Mouse (Mus musculus): ENCODE data around the gene Slc44a5. TPM values are rescaled to one million over a fixed set of nuclear protein-coding genes. Genes with fewer than 3 reads are reported as not detected.
"Not testable (repeated sequence)": the region's sequence is repeated elsewhere in the genome, so short reads cannot be mapped to it uniquely, and the experiment has no call there.

The Slc44a5 gene
- polyA plus RNA-seq, 1 experiment from 2014 or later, result 0.56 TPM

DNA sequence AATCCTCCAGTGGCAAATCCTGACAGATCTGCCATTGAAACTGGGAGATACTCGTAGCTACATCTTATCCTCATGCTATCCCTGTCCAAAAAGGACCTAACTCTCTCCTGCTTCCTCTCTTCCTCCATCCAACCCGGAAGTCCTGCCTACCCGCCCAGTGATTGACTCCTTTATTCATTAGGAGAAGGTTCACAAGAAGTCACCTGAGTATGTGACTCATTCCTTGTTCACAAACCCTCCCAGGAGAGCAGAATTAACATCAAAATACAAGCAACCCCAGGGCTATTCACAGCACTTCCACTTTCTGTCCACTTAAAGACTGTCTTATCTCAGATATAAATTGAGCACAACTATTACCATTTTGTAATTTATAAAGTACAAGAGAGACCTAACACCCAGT, 180.3 kb downstream of the Slc44a5 start:
- H3K27ac ChIP-seq (ENCODE audit: low read length); H3K36me3 ChIP-seq (ENCODE audit: control insufficient read depth, insufficient read depth); H3K4me1 ChIP-seq (ENCODE audit: control insufficient read depth, insufficient read depth, low read length); H3K4me3 ChIP-seq (ENCODE audit: low read length); H3K4me2 ChIP-seq (ENCODE audit: low read depth, low read length); H3K9me3 ChIP-seq (replicated peaks; ENCODE audit: control insufficient read depth, low read length); H3K27me3 ChIP-seq (ENCODE audit: control insufficient read depth, insufficient read depth, low read length); ATAC-seq (replicated peaks; ENCODE audit: extremely low read depth, insufficient read depth, low FRiP score); H3K9ac ChIP-seq (ENCODE audit: low read length): not testable (repeated sequence)
- 71% methylated on average over 3 of the region's 3 CpGs for WGBS

GRCm38 (mm10) chr3:154165882-154166281, 192.6 kb downstream of the Slc44a5 start:
- 85% methylated on average over 4 of the region's 4 CpGs for WGBS

GRCm38 (mm10) chr3:154171881-154172592, 198.8 kb downstream of the Slc44a5 start:
- ATAC-seq (replicated peaks; ENCODE audit: extremely low read depth, insufficient read depth, low FRiP score), result no peak
- 64% methylated on average over 10 of the region's 10 CpGs for WGBS
- H3K4me1 ChIP-seq (ENCODE audit: control insufficient read depth, insufficient read depth, low read length), result no peaks in the 10 kb centered on the region

More at GRCm38 (mm10) chr3:154165882-154166281, 192.6 kb downstream of the Slc44a5 start:
- H3K4me1 ChIP-seq (ENCODE audit: control insufficient read depth, insufficient read depth, low read length), result no peaks in the 10 kb centered on the region
- H3K9me3 ChIP-seq (replicated peaks; ENCODE audit: control insufficient read depth, low read length), result no peaks in the 10 kb centered on the region
- no peaks in the 10 kb centered on the region for H3K36me3 ChIP-seq (ENCODE audit: control insufficient read depth, insufficient read depth)
- no peak overlapping the region for H3K4me2 ChIP-seq (ENCODE audit: low read depth, low read length)
- no peak for ATAC-seq (replicated peaks; ENCODE audit: extremely low read depth, insufficient read depth, low FRiP score)
- H3K4me3 ChIP-seq (ENCODE audit: low read length), result no peak overlapping the region
- no peak overlapping the region for H3K9ac ChIP-seq (ENCODE audit: low read length)
- H3K27ac ChIP-seq (ENCODE audit: low read length), result no peak overlapping the region
- H3K27me3 ChIP-seq (ENCODE audit: control insufficient read depth, insufficient read depth, low read length), result no peaks in the 10 kb centered on the region

DNA sequence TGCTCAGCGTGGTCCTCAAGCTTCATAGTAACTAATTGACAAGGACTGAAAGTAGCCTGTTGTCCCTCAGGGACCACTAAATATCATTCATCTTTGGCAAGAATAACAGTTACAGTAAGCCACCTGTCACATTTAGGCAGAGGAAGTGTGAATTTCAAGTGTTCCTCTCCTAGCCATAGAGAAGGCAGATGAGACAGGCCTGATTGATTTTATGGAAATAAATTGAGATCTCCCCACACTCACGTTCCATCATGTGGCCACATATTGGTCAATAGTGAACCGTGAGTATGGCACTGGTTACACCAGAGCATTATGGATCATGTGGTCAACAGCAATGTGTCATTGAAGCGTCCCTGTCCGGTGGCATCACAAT, 199.3 kb downstream of the Slc44a5 start:
- ATAC-seq (replicated peaks; ENCODE audit: extremely low read depth, insufficient read depth, low FRiP score), result no peak
- 81% methylated on average over 5 of the region's 5 CpGs for WGBS

More at GRCm38 (mm10) chr3:154171881-154172592, 198.8 kb downstream of the Slc44a5 start:
- no peak overlapping the region for H3K4me3 ChIP-seq (ENCODE audit: low read length)
- H3K9me3 ChIP-seq (replicated peaks; ENCODE audit: control insufficient read depth, low read length), result no peaks in the 10 kb centered on the region
- H3K9ac ChIP-seq (ENCODE audit: low read length), result no peak overlapping the region
- H3K36me3 ChIP-seq (ENCODE audit: control insufficient read depth, insufficient read depth), result no peaks in the 10 kb centered on the region
- H3K27me3 ChIP-seq (ENCODE audit: control insufficient read depth, insufficient read depth, low read length), result no peaks in the 10 kb centered on the region
- no peak overlapping the region for H3K27ac ChIP-seq (ENCODE audit: low read length)
- H3K4me2 ChIP-seq (ENCODE audit: low read depth, low read length), result no peak overlapping the region

GRCm38 (mm10) chr3:154173556-154173955, 200.3 kb downstream of the Slc44a5 start:
- no peaks in the 10 kb centered on the region for H3K4me1 ChIP-seq (ENCODE audit: control insufficient read depth, insufficient read depth, low read length)
- H3K9ac ChIP-seq (ENCODE audit: low read length), result no peak overlapping the region
- H3K27me3 ChIP-seq (ENCODE audit: control insufficient read depth, insufficient read depth, low read length), result no peaks in the 10 kb centered on the region
- ATAC-seq (replicated peaks; ENCODE audit: extremely low read depth, insufficient read depth, low FRiP score), result no peak
- H3K9me3 ChIP-seq (replicated peaks; ENCODE audit: control insufficient read depth, low read length), result no peaks in the 10 kb centered on the region
- no peak overlapping the region for H3K27ac ChIP-seq (ENCODE audit: low read length)
- H3K4me3 ChIP-seq (ENCODE audit: low read length), result no peak overlapping the region
- H3K4me2 ChIP-seq (ENCODE audit: low read depth, low read length), result no peak overlapping the region
- no peaks in the 10 kb centered on the region for H3K36me3 ChIP-seq (ENCODE audit: control insufficient read depth, insufficient read depth)
- 71% methylated on average over 1 of the region's 1 CpGs for WGBS

More for the DNA sequence above, 199.3 kb downstream of the Slc44a5 start:
- H3K9me3 ChIP-seq (replicated peaks; ENCODE audit: control insufficient read depth, low read length), result no peaks in the 10 kb centered on the region
- no peak overlapping the region for H3K9ac ChIP-seq (ENCODE audit: low read length)
- H3K27me3 ChIP-seq (ENCODE audit: control insufficient read depth, insufficient read depth, low read length), result no peaks in the 10 kb centered on the region
- no peak overlapping the region for H3K4me3 ChIP-seq (ENCODE audit: low read length)
- no peak overlapping the region for H3K27ac ChIP-seq (ENCODE audit: low read length)
- no peaks in the 10 kb centered on the region for H3K4me1 ChIP-seq (ENCODE audit: control insufficient read depth, insufficient read depth, low read length)
- no peak overlapping the region for H3K4me2 ChIP-seq (ENCODE audit: low read depth, low read length)
- no peaks in the 10 kb centered on the region for H3K36me3 ChIP-seq (ENCODE audit: control insufficient read depth, insufficient read depth)

DNA sequence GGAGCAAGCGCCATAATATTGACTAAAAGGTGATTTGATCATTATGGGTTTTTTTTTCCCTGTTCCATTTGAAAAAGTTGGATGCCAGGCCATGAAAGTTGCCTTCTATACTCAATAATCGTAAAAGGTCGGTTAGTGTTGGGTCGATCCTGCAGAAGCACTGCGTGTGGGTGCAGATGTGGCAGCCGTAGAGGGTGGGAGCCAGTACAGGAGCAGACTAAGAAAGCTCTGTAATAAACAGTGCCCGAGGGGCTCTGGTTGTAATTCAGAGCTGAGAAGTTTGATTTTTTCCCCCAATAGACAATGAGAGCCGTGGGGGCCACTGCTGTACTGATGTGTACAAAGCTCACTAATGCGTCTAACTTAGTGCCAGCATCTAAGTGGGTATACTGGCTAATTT, 200.8 kb downstream of the Slc44a5 start:
- no peak overlapping the region for H3K27ac ChIP-seq (ENCODE audit: low read length)
- H3K4me3 ChIP-seq (ENCODE audit: low read length), result no peak overlapping the region

DNA sequence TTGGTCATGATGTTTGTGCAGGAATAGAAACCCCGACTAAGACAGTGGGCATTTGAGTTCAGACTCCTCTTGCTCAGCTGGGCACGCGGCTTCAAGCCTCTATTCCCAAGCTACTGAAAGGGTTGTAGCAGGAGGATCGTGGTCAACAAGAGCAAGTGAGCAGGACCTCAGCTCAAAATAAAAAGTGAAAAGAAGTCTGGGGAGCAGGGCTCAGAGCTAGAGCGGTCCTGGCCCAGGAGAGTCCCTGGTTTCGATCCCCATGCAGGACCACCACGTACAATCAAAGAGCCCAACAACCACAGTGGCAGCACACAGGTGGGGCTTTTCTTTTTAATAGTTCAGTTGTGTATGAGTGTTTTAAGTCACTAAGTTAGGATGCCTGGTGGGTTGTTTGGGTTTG, 201.5 kb downstream of the Slc44a5 start:
- Histone ChIP-seq H3K9ac (ENCODE audit: low read length) (no peak overlapping the region), H3K27ac (ENCODE audit: low read length) (no peak overlapping the region), H3K4me3 (ENCODE audit: low read length) (no peak overlapping the region), H3K4me2 (ENCODE audit: low read depth, low read length) (no peak overlapping the region), H3K36me3 (ENCODE audit: control insufficient read depth, insufficient read depth) (no peaks in the 10 kb centered on the region), H3K9me3 (replicated peaks; ENCODE audit: control insufficient read depth, low read length) (no peaks in the 10 kb centered on the region), H3K27me3 (ENCODE audit: control insufficient read depth, insufficient read depth, low read length) (no peaks in the 10 kb centered on the region), H3K4me1 (ENCODE audit: control insufficient read depth, insufficient read depth, low read length) (no peaks in the 10 kb centered on the region)
- WGBS, result 83% methylated on average over 7 of the region's 7 CpGs
- no peak for ATAC-seq (replicated peaks; ENCODE audit: extremely low read depth, insufficient read depth, low FRiP score)

More for the DNA sequence above, 200.8 kb downstream of the Slc44a5 start:
- no peaks in the 10 kb centered on the region for H3K27me3 ChIP-seq (ENCODE audit: control insufficient read depth, insufficient read depth, low read length)
- no peak for ATAC-seq (replicated peaks; ENCODE audit: extremely low read depth, insufficient read depth, low FRiP score)
- no peak overlapping the region for H3K9ac ChIP-seq (ENCODE audit: low read length)
- 64% methylated on average over 9 of the region's 9 CpGs for WGBS
- no peaks in the 10 kb centered on the region for H3K36me3 ChIP-seq (ENCODE audit: control insufficient read depth, insufficient read depth)
- no peaks in the 10 kb centered on the region for H3K9me3 ChIP-seq (replicated peaks; ENCODE audit: control insufficient read depth, low read length)
- H3K4me1 ChIP-seq (ENCODE audit: control insufficient read depth, insufficient read depth, low read length), result no peaks in the 10 kb centered on the region
- no peak overlapping the region for H3K4me2 ChIP-seq (ENCODE audit: low read depth, low read length)

DNA sequence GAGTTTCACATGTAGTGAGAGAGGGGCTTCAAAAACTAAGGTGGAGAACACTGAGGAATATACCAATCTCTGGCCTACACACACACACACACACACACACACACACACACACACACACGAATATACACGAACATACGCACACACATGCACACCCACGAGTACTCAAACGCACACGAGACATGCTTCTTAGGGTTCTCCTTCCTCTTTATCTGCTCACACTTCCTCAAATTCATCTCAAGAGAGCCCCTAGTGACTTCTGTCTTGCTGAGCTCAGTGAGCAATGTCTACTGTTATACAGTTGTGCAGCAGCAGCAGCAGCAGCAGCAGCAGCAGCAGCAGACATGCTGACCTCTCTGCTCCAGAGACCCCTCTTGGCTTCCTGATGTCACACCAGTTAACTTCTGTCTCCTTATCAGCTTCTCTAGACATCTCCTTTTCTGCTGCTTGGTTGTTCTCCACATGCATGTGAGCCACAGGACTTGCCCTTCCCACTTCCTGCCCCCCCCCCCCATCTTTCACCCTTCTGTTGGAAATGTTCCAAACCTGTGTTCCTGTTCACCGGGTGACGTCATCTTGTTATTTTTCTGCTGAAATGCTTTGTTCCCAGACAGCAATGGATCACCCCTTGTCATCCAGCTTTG, 204.5 kb downstream of the Slc44a5 start:
- Histone ChIP-seq H3K9ac (ENCODE audit: low read length) (no peak overlapping the region), H3K4me1 (ENCODE audit: control insufficient read depth, insufficient read depth, low read length) (no peaks in the 10 kb centered on the region), H3K27ac (ENCODE audit: low read length) (no peak overlapping the region), H3K4me2 (ENCODE audit: low read depth, low read length) (no peak overlapping the region), H3K36me3 (ENCODE audit: control insufficient read depth, insufficient read depth) (no peaks in the 10 kb centered on the region), H3K9me3 (replicated peaks; ENCODE audit: control insufficient read depth, low read length) (no peaks in the 10 kb centered on the region), H3K4me3 (ENCODE audit: low read length) (no peak overlapping the region), H3K27me3 (ENCODE audit: control insufficient read depth, insufficient read depth, low read length) (no peaks in the 10 kb centered on the region)
- 38% methylated on average over 8 of the region's 8 CpGs for WGBS
- no peak for ATAC-seq (replicated peaks; ENCODE audit: extremely low read depth, insufficient read depth, low FRiP score)

- Histone ChIP-seq H3K27me3 (ENCODE audit: control insufficient read depth, insufficient read depth, low read length) (no peaks in the 10 kb centered on the region), H3K9ac (ENCODE audit: low read length) (no peak overlapping the region), H3K36me3 (ENCODE audit: control insufficient read depth, insufficient read depth) (no peaks in the 10 kb centered on the region), H3K4me2 (ENCODE audit: low read depth, low read length) (no peak overlapping the region), H3K4me1 (ENCODE audit: control insufficient read depth, insufficient read depth, low read length) (no peaks in the 10 kb centered on the region), H3K4me3 (ENCODE audit: low read length) (no peak overlapping the region), H3K27ac (ENCODE audit: low read length) (no peak overlapping the region), H3K9me3 (replicated peaks; ENCODE audit: control insufficient read depth, low read length) (no peaks in the 10 kb centered on the region)
- ATAC-seq (replicated peaks; ENCODE audit: extremely low read depth, insufficient read depth, low FRiP score), result no peak
- WGBS, result 97% methylated on average over 2 of the region's 3 CpGs
Observed at GRCm38 (mm10) chr3:154179423-154179920, 206.2 kb downstream of the Slc44a5 start.
